Mouse (Mus musculus) mouse trophoblast stem cell (cell line): ENCODE results near the gene Lipo3.
"Not testable (repeated sequence)": the region's sequence is repeated elsewhere in the genome, so short reads cannot be mapped to it uniquely, and the experiment has no call there.

Experiments
- in situ Hi-C, 2 experiments: fragments of 300-500 bp; cut with MseI, MboI; formaldehyde crosslinking; loops; 2 replicates in 1 of 2; 3 replicates in 1 of 2; pipeline ENCODE4 v1.15.1; 2025

Lipo3 gene

GRCm38 (mm10) chr19:33761287-33762086 is at the start of gene Lipo3:
Gene Lipo3 (minus strand): TSS chr19:33761951.
- in situ Hi-C loops, result not testable (repeated sequence)

GRCm38 (mm10) chr19:33787359-33787758 is 25.6 kb upstream of the Lipo3 start, which contains the start of gene Lipo1:
Gene Lipo1 (minus strand): TSS chr19:33787459.
- in situ Hi-C loops, result loop anchor here in 1 of 2 experiments (25.0 kb wide), 1 partner anchor 200 kb away; no protein-coding TSS in a partner anchor

GRCm38 (mm10) chr19:33786576-33787277 is 25.0 kb upstream of the Lipo3 start:
- in situ Hi-C loops, result loop anchor here in 1 of 2 experiments (25.0 kb wide), 1 partner anchor 199 kb away; no protein-coding TSS in a partner anchor

GRCm38 (mm10) chr19:33751259-33751658 is 10.5 kb downstream of the Lipo3 start, which contains the start of gene Lipo2:
Gene Lipo2 (minus strand): TSS chr19:33751359.
- in situ Hi-C loops, result not testable (repeated sequence)

GRCm38 (mm10) chr19:33625152-33625551 is 136.6 kb downstream of the Lipo3 start, which contains the start of gene Gm8978:
Gene Gm8978 (minus strand): TSS chr19:33625252.
- in situ Hi-C loops, result not testable (repeated sequence)

- in situ Hi-C loops, result loop anchor here in 1 of 2 experiments (25.0 kb wide), 1 partner anchor 198 kb away; the partner anchor contains the start of gene Lipo1
Measured at GRCm38 (mm10) chr19:33589626-33590302, 172.0 kb downstream of the Lipo3 start.

- in situ Hi-C loops, result not testable (repeated sequence)
Measured at GRCm38 (mm10) chr19:33568551-33568950, 193.2 kb downstream of the Lipo3 start.

- in situ Hi-C loops, result no loop called here
Measured at GRCm38 (mm10) chr19:33517680-33518079, 244.1 kb downstream of the Lipo3 start, which contains the start of gene Lipo4. Gene Lipo4 (minus strand): TSS chr19:33517780.
